Mouse (Mus musculus): ENCODE measurements around the gene Ehd4.

GRCm38 (mm10) chr2:120059466-120059865 is 94.9 kb downstream of the Ehd4 start:
- TF ChIP-seq ZC3H11A (IDR thresholded peaks at IDR 0.05; ENCODE audit: borderline replicate concordance, low read depth, low read length) (no peak), MAFK (IDR thresholded peaks at IDR 0.05; ENCODE audit: insufficient read depth, low read depth, low read length) (no peak), CHD2 (IDR thresholded peaks at IDR 0.05; ENCODE audit: low read depth, low read length) (no peak), ZNF384 (IDR thresholded peaks at IDR 0.05; ENCODE audit: low read depth, low read length) (no peak), HCFC1 (IDR thresholded peaks at IDR 0.05; ENCODE audit: borderline replicate concordance, insufficient read depth, low read length) (no peak)

Measured in ES-E14 (cell line).